Mouse (Mus musculus) lung, embryonic 15.5 days (tissue): ENCODE data around the gene Parva. TPM values are rescaled to one million over a fixed set of nuclear protein-coding genes. Genes with fewer than 3 reads are reported as not detected.

ENCODE experiments used
- ATAC-seq: fragments of 200-750 bp; cut with Nextera tagmentation; 2 replicates; pipeline ENCODE4 v1.8.0; 2017; ENCODE audit warnings: moderate number of reproducible peaks, borderline replicate concordance; ENCODE audit not compliant: low FRiP score, low TSS enrichment; ENCODE audit errors: extremely low read depth
- H3K27ac ChIP-seq: fragments of 300-500 bp; sonication (generic); 2 replicates; pipeline ENCODE4 v1.5.1; 2015; ENCODE audit warnings: moderate library complexity, mild to moderate bottlenecking, inconsistent platforms
- H3K27me3 ChIP-seq: fragments of 300-500 bp; sonication (generic); 2 replicates; pipeline ENCODE4 v1.6.1; 2015; ENCODE audit warnings: inconsistent platforms
- H3K36me3 ChIP-seq: fragments of 300-500 bp; sonication (generic); 2 replicates; pipeline ENCODE4 v1.6.1; 2015; ENCODE audit warnings: inconsistent platforms
- H3K4me1 ChIP-seq: fragments of 300-500 bp; sonication (generic); 2 replicates; pipeline ENCODE4 v1.6.1; 2015; ENCODE audit warnings: inconsistent platforms
- H3K4me2 ChIP-seq: fragments of 300-500 bp; sonication (generic); 2 replicates; pipeline ENCODE4 v1.6.1; 2015; ENCODE audit warnings: inconsistent platforms, mild to moderate bottlenecking, moderate library complexity
- H3K4me3 ChIP-seq: fragments of 300-500 bp; sonication (generic); 2 replicates; pipeline ENCODE4 v1.5.1; 2015; ENCODE audit warnings: mild to moderate bottlenecking, inconsistent platforms
- H3K9ac ChIP-seq: fragments of 300-500 bp; sonication (generic); 2 replicates; pipeline ENCODE4 v1.6.1; 2015; ENCODE audit warnings: inconsistent platforms
- H3K9me3 ChIP-seq: fragments of 300-500 bp; sonication (generic); 2 replicates; pipeline ENCODE4 v1.6.1; 2016; ENCODE audit warnings: inconsistent platforms
- WGBS: fragments of 180-500 bp; shearing (Covaris S2); methylation state at CpG from one replicate; pipeline ENCODE4 v1.1.7; 2015; 5-methylcytosine and 5-hydroxymethylcytosine counted together
- polyA plus RNA-seq: library from polyadenylated mRNA; unstranded; fragments of >200 nt; fragmentation: Nextera tagmentation; extraction: Ambion mirVana; gene quantifications from 2 replicates; pipeline ENCODE4 v1.2.1, GENCODE M21; 2015

Gene Parva
- polyA plus RNA-seq, 1 experiment from 2014 or later = 109 TPM

DNA sequence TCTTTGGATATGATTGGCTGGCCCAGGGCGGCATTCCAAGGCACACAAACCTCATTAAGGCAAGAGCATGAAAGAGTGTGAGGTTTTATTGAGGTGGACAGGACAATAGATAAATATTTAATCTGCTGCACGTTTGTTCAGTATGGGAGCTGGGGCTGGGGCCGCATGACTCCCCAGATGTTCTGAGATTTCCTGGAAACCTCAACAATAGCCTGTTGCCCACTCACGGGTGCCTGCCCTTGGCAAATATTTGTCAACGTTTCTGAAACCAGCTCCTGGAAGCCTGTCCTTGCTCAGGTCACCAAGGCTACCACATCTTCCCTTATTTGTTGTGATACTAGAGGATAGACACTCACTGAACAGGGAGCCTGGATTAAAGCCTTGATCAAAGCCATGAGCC, 166.3 kb downstream of the Parva start:
- Histone ChIP-seq H3K9ac (no peak overlapping the region), H3K9me3 (no peaks in the 10 kb centered on the region), H3K4me3 (no peak overlapping the region), H3K36me3 (no peaks in the 10 kb centered on the region), H3K27me3 (no peaks in the 10 kb centered on the region), H3K4me2 (no peak overlapping the region), H3K4me1 (peaks cover 22% of the 10 kb centered on the region), H3K27ac (no peak overlapping the region)
- no peak for ATAC-seq
- 33% methylated on average over 5 of the region's 5 CpGs for WGBS

DNA sequence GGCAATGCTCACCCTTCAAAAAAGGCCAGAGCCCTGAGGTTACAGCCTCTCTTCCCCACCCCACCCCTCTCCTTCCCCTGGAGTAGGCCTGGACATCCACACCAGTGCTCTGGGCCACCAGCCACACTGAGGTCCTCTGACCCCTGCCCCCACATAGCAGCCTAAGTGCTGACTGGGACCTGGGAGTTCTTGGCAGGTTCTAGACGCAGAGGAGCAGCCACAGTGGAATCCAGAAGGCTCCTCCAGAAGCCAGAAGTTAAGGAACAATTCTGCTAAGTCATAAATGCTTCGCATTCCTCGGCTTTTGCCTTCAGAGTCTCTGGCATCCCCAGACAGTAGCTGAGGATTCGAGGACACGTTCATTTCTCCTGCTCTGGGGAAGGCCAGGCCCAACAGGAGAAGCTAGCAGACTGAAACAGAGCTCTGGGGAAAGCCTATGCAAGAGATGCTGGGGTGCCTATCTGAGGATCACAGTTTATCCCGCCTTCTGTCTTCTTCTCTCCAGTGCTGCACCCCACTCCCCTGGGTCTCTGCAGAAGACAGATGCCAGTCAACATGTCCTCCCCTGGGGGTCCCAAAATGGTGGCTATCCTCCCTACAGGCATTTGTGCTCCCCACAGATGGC, 168.0 kb downstream of the Parva start:
- no peak overlapping the region for H3K9ac ChIP-seq
- peak; percentile 25; the same call in 1 of the 2 replicates for ATAC-seq
- H3K4me3 ChIP-seq = no peak overlapping the region
- no peaks in the 10 kb centered on the region for H3K27me3 ChIP-seq
- WGBS = 43% methylated on average over 6 of the region's 6 CpGs
- no peak overlapping the region for H3K27ac ChIP-seq
- no peaks in the 10 kb centered on the region for H3K36me3 ChIP-seq
- H3K4me1 ChIP-seq = peaks cover 27% of the 10 kb centered on the region
- no peaks in the 10 kb centered on the region for H3K9me3 ChIP-seq
- no peak overlapping the region for H3K4me2 ChIP-seq

DNA sequence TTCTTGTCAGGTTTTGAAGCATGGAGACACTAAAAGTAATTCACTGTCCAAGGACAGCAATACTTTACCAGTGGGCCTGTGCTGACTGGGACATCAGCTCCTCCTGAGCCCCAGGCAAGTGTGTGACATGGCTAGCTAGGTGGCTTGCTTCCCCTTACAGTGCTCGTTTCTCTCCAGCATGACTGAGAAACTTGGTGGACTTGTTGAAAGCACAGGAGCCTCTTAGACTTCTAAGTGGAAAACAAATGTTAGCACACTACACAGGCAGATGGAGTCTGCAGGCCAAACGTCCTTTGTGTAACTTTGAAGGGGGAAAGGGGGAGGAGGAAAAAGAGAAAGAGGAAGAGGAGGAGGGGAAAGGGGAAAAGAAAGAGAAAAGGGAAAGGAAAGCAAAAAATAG, 172.3 kb downstream of the Parva start:
- H3K4me1 ChIP-seq = peaks cover 33% of the 10 kb centered on the region
- H3K4me2 ChIP-seq = no peak overlapping the region
- H3K27me3 ChIP-seq = no peaks in the 10 kb centered on the region
- no peak for ATAC-seq
- no peak overlapping the region for H3K4me3 ChIP-seq
- peak overlapping the region; percentile 73 for H3K27ac ChIP-seq
- H3K9ac ChIP-seq = no peak overlapping the region
- no peaks in the 10 kb centered on the region for H3K36me3 ChIP-seq
- WGBS = 23% methylated on average over 2 of the region's 2 CpGs
- no peaks in the 10 kb centered on the region for H3K9me3 ChIP-seq

DNA sequence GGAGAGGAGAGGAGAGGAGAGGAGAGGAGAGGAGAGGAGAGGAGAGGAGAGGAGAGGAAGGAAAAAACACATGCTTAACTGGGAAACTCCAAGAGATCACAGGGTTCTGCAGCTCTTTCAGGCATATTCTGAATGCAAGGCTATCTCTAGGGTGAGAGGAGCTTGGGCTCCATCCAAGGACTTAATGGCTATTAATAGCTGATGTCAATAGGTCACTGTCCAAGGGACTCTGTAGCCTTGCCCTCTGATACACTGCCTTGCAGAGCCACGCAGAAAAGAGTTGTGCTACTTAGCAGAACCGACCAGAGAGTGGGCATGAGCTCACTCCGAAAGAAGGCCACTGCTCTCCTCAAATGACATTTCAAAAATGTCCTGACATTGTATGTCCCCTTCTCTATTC, 172.9 kb downstream of the Parva start:
- no peak overlapping the region for H3K27ac ChIP-seq
- WGBS = 52% methylated on average over 3 of the region's 3 CpGs
- H3K36me3 ChIP-seq = no peaks in the 10 kb centered on the region
- no peaks in the 10 kb centered on the region for H3K9me3 ChIP-seq
- no peak for ATAC-seq
- peaks cover 28% of the 10 kb centered on the region for H3K4me1 ChIP-seq
- no peaks in the 10 kb centered on the region for H3K27me3 ChIP-seq
- no peak overlapping the region for H3K9ac ChIP-seq
- H3K4me2 ChIP-seq = no peak overlapping the region
- no peak overlapping the region for H3K4me3 ChIP-seq

DNA sequence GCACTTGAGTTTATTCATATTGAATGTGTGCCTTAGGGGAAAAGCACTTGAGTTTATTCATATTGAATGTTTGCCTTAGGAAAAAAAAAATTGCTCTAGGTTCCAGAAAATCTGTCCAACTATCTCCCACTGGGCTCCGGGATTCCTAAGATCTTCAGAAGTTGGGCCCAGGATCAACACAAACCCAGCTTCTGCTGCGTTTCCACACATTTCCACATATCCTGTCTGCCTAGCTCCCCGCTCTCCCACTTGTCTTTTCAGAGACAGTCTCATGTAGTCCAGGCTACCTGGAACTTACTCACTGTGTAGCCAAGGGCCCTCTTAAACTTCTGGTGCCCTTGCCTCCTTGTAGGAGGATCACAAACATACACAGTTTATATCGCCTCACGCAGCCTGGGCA, 175.7 kb downstream of the Parva start:
- no peaks in the 10 kb centered on the region for H3K27me3 ChIP-seq
- 55% methylated on average over 5 of the region's 5 CpGs for WGBS
- peaks cover 23% of the 10 kb centered on the region for H3K4me1 ChIP-seq
- ATAC-seq = no peak
- no peaks in the 10 kb centered on the region for H3K9me3 ChIP-seq
- H3K27ac ChIP-seq = peak overlapping the region; percentile 48; the same call in 1 of the 2 replicates
- H3K36me3 ChIP-seq = no peaks in the 10 kb centered on the region
- H3K4me3 ChIP-seq = no peak overlapping the region
- H3K9ac ChIP-seq = no peak overlapping the region
- H3K4me2 ChIP-seq = no peak overlapping the region

DNA sequence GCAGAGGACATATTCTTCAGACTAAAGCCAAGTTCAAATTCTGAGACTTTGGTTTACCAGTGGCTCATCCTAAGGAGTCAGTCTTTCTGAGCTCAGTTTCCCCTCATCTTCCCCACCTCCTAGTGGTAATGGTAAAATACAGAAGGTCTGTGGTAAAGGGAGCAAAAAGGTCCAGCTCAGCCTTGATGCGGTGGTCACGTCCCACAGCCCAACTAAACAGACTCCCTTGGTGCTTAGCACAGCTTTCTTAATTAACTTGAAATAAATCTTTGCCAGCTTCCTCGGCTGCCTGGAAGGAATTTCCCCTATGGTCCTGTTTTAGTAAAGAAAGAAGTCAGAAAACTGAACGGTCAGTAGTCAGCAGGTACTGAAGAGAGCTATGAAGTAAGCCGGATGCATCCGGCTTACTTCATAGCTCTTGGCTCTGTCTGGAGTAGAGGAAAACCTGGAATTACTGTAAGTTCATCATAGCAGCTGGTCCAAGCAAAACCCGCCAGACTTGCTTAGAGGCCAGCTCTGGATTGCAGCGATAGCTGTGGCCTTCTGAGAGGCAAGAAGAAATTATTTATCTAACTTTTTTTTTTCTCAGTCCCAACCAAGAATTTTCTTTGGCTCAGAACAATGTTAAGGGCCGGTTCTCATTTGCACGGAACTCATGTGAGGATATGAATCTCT, 176.3 kb downstream of the Parva start:
- WGBS = 30% methylated on average over 10 of the region's 10 CpGs

DNA sequence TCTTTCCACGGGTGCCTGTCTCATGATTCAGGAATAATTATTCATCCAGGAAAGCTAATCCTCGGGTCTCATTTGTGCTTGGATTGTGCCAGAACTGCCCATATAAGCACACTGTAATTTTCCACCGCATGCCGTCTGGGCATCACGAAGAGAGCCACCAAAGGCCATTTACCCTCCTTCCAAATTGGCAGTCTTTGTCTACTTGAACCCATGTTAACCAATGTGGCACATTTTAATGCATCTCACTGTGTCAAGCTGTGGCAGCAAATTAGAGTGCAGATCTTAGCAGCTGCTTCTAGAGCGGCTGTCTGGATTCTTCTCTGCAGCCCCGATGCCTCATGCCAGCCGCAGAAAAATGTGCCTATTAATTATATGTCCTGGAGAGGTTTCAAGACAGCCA, 176.9 kb downstream of the Parva start:
- no peak overlapping the region for H3K9ac ChIP-seq
- no peak for ATAC-seq
- no peaks in the 10 kb centered on the region for H3K9me3 ChIP-seq
- peaks cover 23% of the 10 kb centered on the region for H3K4me1 ChIP-seq
- WGBS = 48% methylated on average over 8 of the region's 8 CpGs
- H3K36me3 ChIP-seq = no peaks in the 10 kb centered on the region
- H3K27me3 ChIP-seq = no peaks in the 10 kb centered on the region
- H3K4me2 ChIP-seq = no peak overlapping the region
- H3K27ac ChIP-seq = peak overlapping the region; percentile 48; the same call in 1 of the 2 replicates
- no peak overlapping the region for H3K4me3 ChIP-seq

More for the DNA sequence above, 176.3 kb downstream of the Parva start:
- Histone ChIP-seq H3K9me3 (no peaks in the 10 kb centered on the region), H3K4me3 (no peak overlapping the region), H3K27me3 (no peaks in the 10 kb centered on the region), H3K4me2 (no peak overlapping the region), H3K9ac (no peak overlapping the region), H3K36me3 (no peaks in the 10 kb centered on the region), H3K4me1 (peaks cover 23% of the 10 kb centered on the region), H3K27ac (peak overlapping the region; percentile 48)
- peak; percentile 57; the same call in 1 of the 2 replicates for ATAC-seq

DNA sequence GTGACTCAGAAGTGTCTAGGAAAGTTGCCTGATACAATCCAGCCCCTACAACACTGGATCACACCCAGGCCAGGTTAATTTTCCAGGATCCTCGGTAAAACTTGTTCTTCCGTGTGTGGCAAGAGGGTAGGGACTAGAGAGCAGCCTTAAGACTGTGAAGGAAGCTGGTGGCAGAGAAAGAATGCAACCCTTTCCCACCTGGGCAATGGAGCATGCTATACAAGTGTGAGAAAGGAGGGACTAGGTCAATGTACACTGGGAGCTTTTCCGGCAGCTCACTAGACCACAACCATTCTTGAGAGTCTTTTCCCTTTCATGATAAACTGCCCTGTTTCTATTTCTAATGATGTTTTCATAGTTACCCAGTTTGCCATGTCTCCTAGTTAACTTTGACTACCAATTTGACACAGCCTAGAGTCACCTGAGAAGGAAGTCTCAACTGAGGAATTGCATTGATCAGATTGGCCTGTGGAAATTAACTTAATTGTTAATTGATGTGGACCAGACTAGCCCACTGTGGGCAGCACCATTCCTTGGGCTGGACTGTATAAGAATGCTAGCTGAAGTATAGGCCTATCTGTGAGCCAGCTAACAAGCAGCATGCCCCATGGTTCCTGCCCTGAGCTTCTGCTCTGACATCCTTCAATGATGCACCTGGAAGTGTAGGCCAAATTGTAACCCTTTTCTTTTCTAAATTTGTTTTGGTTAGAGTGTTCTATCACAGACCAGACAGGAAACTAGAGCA, 186.9 kb downstream of the Parva start:
- WGBS = 75% methylated on average over 3 of the region's 3 CpGs
- ATAC-seq = no peak
- no peak overlapping the region for H3K4me2 ChIP-seq
- H3K36me3 ChIP-seq = no peaks in the 10 kb centered on the region
- H3K27me3 ChIP-seq = no peaks in the 10 kb centered on the region
- H3K4me1 ChIP-seq = peaks cover 5% of the 10 kb centered on the region; the same call in 1 of the 2 replicates
- no peak overlapping the region for H3K9ac ChIP-seq
- no peak overlapping the region for H3K27ac ChIP-seq
- H3K4me3 ChIP-seq = no peak overlapping the region
- H3K9me3 ChIP-seq = no peaks in the 10 kb centered on the region

DNA sequence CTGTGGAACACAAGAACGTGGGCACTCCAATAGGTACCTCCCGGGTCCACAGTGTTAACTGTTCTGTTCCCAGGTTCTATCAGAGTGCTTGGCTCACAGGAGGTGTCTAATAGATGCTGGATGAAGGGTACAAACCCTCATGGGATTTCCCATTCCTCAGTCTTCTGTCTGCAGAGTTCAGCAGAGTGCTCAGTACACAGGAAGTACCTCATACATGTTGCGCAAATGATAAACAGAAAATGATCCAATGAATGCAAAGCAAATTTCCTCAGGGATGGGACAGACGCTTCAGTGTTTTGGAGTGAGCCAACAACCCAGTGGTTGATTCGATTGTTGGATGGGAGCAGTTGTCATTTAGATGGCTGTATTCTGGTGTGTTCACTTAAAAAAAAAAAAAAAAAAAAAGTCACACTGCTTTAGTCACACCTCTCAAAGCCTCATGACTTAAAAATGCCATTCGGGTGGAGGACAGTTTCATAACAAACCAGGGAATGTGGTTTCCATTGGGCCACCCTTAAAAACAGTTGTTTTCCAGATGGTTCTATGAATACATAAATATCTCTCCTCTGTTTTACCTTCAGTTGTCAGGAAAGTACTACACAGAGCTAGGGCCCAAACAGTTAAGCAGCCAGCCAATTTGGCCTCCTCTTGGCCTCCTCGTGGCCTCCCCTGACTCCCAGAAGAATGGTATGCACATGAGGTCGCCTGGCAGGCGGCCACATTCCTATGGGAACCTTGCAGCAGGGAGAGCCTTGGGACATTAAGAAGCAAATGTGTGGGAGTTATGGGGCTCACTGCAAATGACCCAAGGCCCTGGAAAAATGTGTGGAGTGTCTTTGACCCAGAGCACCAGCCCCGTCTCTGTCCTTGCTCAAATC, 187.7 kb downstream of the Parva start:
- H3K4me1 ChIP-seq = peaks cover 5% of the 10 kb centered on the region; the same call in 1 of the 2 replicates
- H3K9ac ChIP-seq = no peak overlapping the region
- no peak overlapping the region for H3K4me3 ChIP-seq
- H3K36me3 ChIP-seq = no peaks in the 10 kb centered on the region
- 47% methylated on average over 10 of the region's 10 CpGs for WGBS
- H3K27ac ChIP-seq = peak overlapping the region; percentile 69; the same call in 1 of the 2 replicates
- H3K27me3 ChIP-seq = no peaks in the 10 kb centered on the region
- H3K4me2 ChIP-seq = no peak overlapping the region
- peak; percentile 46; the same call in 1 of the 2 replicates for ATAC-seq
- H3K9me3 ChIP-seq = no peaks in the 10 kb centered on the region

DNA sequence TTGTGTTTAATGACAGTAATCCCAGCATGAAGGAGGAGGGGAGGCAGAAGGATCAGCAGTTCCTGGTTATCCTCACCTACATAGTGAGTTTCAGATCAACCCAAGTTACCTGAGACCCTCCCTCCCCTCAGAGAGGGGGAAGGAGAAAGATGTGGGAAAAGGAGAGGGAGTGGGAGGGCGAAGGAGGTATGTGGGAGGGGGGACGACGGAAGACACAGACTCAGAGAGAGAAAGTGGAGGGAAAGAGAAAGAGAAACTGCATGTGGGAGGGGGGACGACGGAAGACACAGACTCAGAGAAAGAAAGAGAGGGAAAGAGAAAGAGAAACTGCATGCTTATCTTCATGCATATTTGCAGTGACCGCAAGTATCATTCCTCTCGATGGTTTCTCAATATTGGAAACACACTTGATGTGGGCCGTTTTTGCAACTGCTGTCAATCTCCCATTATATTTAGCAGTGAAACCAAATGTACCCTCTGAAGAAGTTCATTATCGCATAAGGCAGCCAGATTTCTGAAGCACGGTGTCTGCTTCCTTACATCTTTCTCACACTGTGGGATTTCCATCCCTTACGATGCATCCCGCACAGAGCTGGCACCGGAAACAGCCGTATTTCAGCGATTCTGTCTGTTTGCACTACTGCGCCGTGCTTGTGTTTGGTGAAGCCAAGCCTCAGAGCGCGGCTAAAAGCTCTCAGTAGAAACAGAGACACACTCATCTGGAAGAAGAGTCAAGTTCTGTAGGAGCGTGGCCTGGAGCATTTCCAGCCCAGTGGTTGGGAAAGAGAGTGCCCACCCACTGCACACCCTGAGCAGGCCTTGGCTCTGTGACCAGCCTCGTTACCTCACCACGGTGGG, 193.2 kb downstream of the Parva start:
- Histone ChIP-seq H3K27ac (no peak overlapping the region), H3K4me2 (peak overlapping the region; percentile 37; the same call in 1 of the 2 replicates), H3K4me1 (peaks cover 7% of the 10 kb centered on the region), H3K4me3 (peak overlapping the region; percentile 1; the same call in 1 of the 2 replicates), H3K36me3 (no peaks in the 10 kb centered on the region), H3K9me3 (no peaks in the 10 kb centered on the region), H3K27me3 (no peaks in the 10 kb centered on the region), H3K9ac (no peak overlapping the region)
- ATAC-seq = no peak
- WGBS = 56% methylated on average over 22 of the region's 22 CpGs
